Mouse (Mus musculus): ENCODE measurements around the gene Mpz. TPM values are rescaled to one million over a fixed set of nuclear protein-coding genes. Genes with fewer than 3 reads are reported as not detected.
"Not testable (repeated sequence)": the region's sequence is repeated elsewhere in the genome, so short reads cannot be mapped to it uniquely, and the experiment has no call there.

Gene Mpz
- polyA plus RNA-seq, 1 experiment from 2014 or later: 0.06 TPM

DNA sequence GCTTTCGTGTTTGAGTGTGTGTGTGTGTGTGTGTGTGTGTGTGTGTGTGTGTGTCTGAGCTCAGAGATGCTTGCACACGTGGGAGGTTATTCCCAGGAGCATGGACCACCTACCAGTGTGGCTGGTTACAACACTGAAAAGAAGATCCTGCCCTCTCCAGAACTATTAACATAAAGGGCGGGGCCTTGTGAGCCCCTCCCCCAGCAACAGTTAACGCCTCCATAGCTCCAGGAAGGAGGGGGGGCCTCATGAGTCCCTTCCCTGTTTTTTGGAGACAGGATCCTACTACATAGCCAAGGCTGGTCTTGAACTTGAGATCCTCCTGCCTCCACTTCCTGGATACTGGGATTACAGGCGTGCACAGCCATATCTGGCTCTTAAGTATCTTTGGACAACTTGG, 28.7 kb upstream of the Mpz start:
- POLR2A ChIA-PET: no interaction called here
- in situ Hi-C loops (cut with MboI; ENCODE audit: low pct_unique_long_range_greater_than_20kb): no loop called here
- DNase-seq (ENCODE audit: low read depth, low spot score) (no peak), ATAC-seq (no peak)
- CTCF ChIA-PET: interaction anchor here (1.0 kb wide), 1 partner anchor 11 kb away, joined by 3 read pairs; no protein-coding TSS in a partner anchor
- no peaks in the 10 kb centered on the region for H3K27me3 ChIP-seq
- TF ChIP-seq CTCF (IDR thresholded peaks at IDR 0.05): no peak

DNA sequence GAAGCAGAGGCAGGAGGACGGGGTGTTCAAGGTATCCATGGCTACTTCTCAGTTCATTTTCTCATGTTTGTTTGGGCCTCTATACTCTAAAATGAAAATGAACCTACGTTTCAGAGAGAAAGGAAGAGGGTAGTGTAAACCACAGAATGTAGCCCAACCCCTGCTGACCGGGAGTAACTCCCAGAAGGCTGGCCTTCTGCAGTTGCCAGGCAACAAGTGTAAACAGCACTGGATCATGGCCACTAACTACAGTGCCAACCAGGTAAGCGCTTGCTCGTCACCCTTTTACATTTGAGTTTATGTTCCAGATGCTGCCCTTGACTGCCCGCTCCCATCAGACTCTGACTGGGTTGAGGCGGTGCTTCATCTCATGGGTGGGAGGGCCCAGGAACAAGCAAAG, 27.6 kb upstream of the Mpz start:
- in situ Hi-C loops (cut with MboI; ENCODE audit: low pct_unique_long_range_greater_than_20kb): no loop called here
- no peaks in the 10 kb centered on the region for H3K27me3 ChIP-seq
- DNase-seq (ENCODE audit: low read depth, low spot score): no peak
- ATAC-seq: no peak
- POLR2A ChIA-PET: no interaction called here
- CTCF ChIA-PET: no interaction called here
- TF ChIP-seq CTCF (IDR thresholded peaks at IDR 0.05): no peak

DNA sequence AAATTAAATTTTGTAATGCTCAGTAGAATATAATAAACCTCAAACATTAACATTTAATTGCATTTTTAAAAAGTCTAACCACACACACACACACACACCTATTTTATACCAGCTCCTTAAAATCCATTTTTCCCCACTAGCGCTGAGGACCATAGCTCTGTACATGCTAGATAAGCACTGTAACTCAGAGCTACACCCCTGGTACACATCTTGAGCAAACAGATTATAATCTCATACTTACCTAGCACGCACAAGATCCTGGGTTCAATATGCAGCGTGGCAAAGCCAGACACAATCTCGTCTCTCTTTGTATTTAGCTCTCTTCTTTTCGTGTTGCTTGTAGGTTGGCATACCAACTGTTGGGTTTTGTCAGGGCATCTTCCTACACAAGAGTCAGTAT, 26.1 kb upstream of the Mpz start:
- in situ Hi-C loops (cut with MboI; ENCODE audit: low pct_unique_long_range_greater_than_20kb): no loop called here
- no peak for ATAC-seq
- CTCF ChIA-PET: interaction anchor here (1.0 to 2.2 kb wide), 4 partner anchors 10 to 40 kb away, joined by 3 to 8 read pairs (median 3); partner anchors contain the start of genes Mpz and Sdhc
- TF ChIP-seq CTCF (IDR thresholded peaks at IDR 0.05): no peak
- H3K27me3 ChIP-seq: no peaks in the 10 kb centered on the region
- no peak for DNase-seq (ENCODE audit: low read depth, low spot score)
- POLR2A ChIA-PET: interaction anchor here (0.8 kb wide), 1 partner anchor 22 kb away, joined by 4 read pairs; no protein-coding TSS in a partner anchor

DNA sequence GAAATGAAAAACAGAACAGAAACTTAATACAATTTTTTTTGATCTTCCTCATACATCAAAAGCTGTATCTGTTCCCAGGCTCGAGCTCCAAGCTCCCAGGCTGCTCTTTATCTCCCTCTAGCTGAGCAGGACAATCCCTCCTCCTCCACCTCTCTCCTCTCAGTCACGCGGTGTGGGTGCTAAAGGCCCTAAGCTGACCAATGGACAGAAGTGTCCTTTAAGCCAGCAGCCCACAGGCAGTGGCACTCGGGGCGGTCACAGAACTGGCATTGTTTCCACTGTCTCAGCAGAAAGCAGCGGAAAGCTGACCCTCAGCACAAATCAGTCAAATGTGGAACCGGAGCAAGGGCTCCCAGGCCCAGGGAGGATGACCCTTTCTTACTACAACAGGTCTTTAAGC, 21.3 kb upstream of the Mpz start:
- in situ Hi-C loops (cut with MboI; ENCODE audit: low pct_unique_long_range_greater_than_20kb): no loop called here
- ATAC-seq (no peak), DNase-seq (ENCODE audit: low read depth, low spot score) (no peak)
- H3K27me3 ChIP-seq: no peaks in the 10 kb centered on the region
- ChIA-PET CTCF (interaction anchor here (0.9 to 3.1 kb wide), 2 partner anchors 17 to 134 kb away, joined by 4 to 9 read pairs; no protein-coding TSS in a partner anchor), POLR2A (interaction anchor here (0.6 kb wide), 1 partner anchor 9 kb away, joined by 3 read pairs; no protein-coding TSS in a partner anchor)
- TF ChIP-seq CTCF (IDR thresholded peaks at IDR 0.05): no peak

DNA sequence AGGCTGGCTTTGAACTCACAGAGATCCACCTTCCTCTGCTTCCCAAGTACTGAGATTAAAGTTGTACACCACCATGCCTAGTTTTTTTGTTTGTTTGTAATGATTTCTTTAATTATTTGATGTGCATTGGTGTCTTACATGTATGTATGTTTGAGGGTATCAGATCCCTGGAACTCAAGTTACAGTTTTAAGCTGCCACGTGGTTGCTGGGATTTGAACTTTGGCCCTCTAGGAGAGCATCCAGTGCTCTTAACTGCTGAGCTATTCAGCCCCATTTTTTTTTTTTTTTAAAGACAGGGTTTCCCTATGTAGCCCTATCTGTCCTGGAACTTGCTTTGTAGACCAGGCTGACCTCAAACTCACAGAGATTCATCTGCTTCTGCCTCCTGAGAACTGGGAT, 19.5 kb upstream of the Mpz start:
- in situ Hi-C loops (cut with MboI; ENCODE audit: low pct_unique_long_range_greater_than_20kb): no loop called here
- no peak for TF ChIP-seq CTCF (IDR thresholded peaks at IDR 0.05)
- POLR2A ChIA-PET: interaction anchor here (0.6 kb wide), 1 partner anchor 120 kb away, joined by 3 read pairs; the partner anchor contains the start of gene Ndufs2
- H3K27me3 ChIP-seq: no peaks in the 10 kb centered on the region
- no peak for ATAC-seq
- no peak for DNase-seq (ENCODE audit: low read depth, low spot score)
- CTCF ChIA-PET: interaction anchor here (1.1 to 3.7 kb wide), 6 partner anchors 11 to 226 kb away, joined by 3 to 10 read pairs (median 4); partner anchors contain the start of gene Ppox

DNA sequence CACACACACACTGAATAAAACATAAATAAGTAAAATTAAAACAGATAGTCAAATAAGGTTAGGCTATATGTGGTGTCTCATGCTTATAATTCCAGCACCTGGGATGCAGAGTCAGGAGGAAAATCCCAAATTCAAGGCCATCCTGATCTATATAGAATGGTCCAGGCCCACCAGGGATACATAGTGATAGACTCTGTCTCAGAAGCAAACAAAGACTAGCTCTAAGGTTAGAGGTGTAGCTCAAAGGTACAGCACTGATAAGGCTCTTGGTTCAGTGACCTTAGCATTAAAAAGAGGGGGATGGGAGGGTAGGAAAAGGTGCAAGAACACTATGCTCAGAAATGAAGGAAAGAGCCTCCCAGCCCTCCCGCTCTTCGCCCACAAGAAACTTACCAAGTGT, 14.9 kb upstream of the Mpz start:
- CTCF ChIA-PET: interaction anchor here (0.9 to 1.8 kb wide), 5 partner anchors 9 to 85 kb away, joined by 3 to 6 read pairs (median 3); partner anchors contain the start of gene Cfap126
- POLR2A ChIA-PET: interaction anchor here (0.6 to 0.8 kb wide), 2 partner anchors 8 to 76 kb away, joined by 3 to 4 read pairs; no protein-coding TSS in a partner anchor
- H3K27me3 ChIP-seq: no peaks in the 10 kb centered on the region
- no peak for TF ChIP-seq CTCF (IDR thresholded peaks at IDR 0.05)
- DNase-seq (ENCODE audit: low read depth, low spot score) (no peak), ATAC-seq (no peak)
- in situ Hi-C loops (cut with MboI; ENCODE audit: low pct_unique_long_range_greater_than_20kb): no loop called here

DNA sequence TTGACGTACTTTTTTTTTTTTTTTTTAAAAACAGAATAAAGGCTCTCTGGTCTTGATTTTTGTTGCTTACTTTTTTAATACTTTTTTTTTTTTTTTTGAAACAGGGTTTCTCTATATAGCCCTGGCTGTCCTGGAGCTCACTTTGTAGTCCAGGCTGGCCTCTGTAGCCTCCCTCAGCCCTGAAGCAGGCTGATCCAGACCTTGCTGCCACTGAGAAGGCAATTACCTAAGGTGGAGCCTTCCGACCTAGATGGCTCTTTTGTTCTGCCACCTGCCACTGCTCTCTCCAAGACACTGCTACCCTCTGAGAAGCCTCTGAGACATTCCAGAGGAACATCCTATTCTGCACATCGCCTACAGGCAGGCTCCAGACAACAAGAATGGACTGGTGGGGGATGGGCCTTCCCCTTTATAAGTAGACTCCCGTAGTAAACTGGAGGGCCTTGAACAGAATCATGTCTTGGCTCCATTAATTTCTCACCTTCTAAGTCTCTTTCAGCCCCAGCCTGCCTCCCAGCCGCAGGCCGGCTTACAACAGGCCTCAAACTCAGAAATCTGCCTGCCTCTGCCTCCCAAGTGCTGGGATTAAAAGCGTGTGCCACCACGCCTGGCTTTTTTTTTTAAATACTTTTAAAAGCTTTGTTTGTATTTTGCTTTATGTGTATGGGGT, 12.9 kb upstream of the Mpz start:
- DNase-seq (ENCODE audit: low read depth, low spot score); POLR2A ChIA-PET; CTCF ChIA-PET; ATAC-seq; in situ Hi-C loops (cut with MboI; ENCODE audit: low pct_unique_long_range_greater_than_20kb); H3K27me3 ChIP-seq: not testable (repeated sequence)

DNA sequence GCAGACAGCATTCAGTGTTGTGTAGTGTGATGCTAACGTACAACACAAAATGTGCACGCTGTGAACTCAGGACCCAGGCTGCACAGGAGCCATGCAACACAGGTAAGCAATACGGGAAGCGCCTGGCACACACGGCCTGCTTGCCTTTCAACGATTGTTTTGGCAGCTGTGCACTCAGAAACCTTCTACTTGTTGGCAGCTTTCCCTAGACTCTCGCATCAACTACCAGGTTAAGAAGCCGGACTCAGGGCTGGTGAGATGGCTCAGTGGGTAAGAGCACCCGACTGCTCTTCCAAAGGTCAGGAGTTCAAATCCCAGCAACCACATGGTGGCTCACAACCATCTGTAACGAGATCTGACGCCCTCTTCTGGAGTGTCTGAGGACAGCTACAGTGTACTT, 7.5 kb upstream of the Mpz start:
- DNase-seq (ENCODE audit: low read depth, low spot score); ATAC-seq; H3K27me3 ChIP-seq: not testable (repeated sequence)
- CTCF ChIA-PET: interaction anchor here (1.2 kb wide), 1 partner anchor 24 kb away, joined by 3 read pairs; no protein-coding TSS in a partner anchor
- in situ Hi-C loops (cut with MboI; ENCODE audit: low pct_unique_long_range_greater_than_20kb): loop anchor here (5.0 kb wide), 1 partner anchor 279 kb away; no protein-coding TSS in a partner anchor
- POLR2A ChIA-PET: interaction anchor here (0.6 kb wide), 1 partner anchor 347 kb away, joined by 3 read pairs; no protein-coding TSS in a partner anchor

DNA sequence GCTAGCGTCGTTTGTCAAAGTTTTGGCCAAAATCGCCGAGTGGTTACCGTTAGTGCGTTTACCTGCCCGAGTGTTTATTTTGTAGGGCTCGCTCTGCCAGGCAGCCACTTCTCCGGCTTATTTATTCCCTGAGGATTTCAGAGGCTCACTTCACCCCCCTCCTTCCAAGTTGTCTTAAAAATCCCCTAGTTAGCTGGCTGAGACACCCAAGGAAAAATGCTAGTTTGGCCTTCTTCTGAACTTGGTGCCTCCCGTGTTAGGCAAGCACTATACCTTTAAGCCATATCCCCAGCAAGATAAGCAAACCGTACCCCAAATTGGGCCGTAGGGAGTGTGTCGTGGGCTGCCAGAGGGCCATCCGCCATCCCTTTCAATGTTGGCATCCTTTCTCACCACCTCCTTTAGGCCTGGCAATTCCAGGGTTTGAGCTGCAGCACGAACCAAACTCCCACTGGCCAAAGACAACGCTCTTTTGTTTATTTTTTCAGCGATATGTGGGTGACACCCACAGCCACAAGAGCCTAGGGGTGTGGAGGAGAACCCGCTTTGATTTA, 404 bp downstream of the Mpz start:
- no peaks in the 10 kb centered on the region for H3K27me3 ChIP-seq
- in situ Hi-C loops (cut with MboI; ENCODE audit: low pct_unique_long_range_greater_than_20kb): no loop called here
- ATAC-seq (peak; percentile 37), DNase-seq (ENCODE audit: low read depth, low spot score) (no peak)
- TF ChIP-seq CTCF (IDR thresholded peaks at IDR 0.05): no peak
- CTCF ChIA-PET: interaction anchor here (1.4 to 3.0 kb wide), 3 partner anchors 10 to 70 kb away, joined by 3 to 8 read pairs (median 4); no protein-coding TSS in a partner anchor
- POLR2A ChIA-PET: no interaction called here

DNA sequence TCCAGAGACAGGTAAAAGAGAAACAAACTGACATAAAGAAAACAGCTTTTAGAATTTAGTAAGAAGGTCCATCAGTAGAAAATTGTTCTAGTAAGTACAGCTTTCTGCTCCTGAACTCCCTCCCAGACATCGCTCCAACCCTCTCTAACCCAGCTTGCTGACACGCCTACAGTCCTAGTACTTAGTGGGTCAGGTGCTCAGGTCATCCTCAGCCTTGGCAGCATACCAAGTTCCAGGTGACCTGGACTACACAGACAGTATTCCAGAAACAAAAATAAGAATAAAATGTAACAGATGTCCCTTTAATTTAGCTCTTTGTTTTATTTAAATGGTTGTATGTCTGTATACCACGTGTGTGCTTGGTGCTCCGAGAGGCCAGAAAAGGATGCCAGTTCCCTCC, 1.5 kb downstream of the Mpz start:
- POLR2A ChIA-PET: interaction anchor here (1.2 kb wide), 1 partner anchor 9 kb away, joined by 3 read pairs; no protein-coding TSS in a partner anchor
- in situ Hi-C loops (cut with MboI; ENCODE audit: low pct_unique_long_range_greater_than_20kb): no loop called here
- CTCF ChIA-PET: interaction anchor here (1.4 to 3.8 kb wide), 2 partner anchors 13 to 69 kb away, joined by 4 to 24 read pairs; no protein-coding TSS in a partner anchor
- ATAC-seq (no peak), DNase-seq (ENCODE audit: low read depth, low spot score) (no peak)
- H3K27me3 ChIP-seq: no peaks in the 10 kb centered on the region
- TF ChIP-seq CTCF (IDR thresholded peaks at IDR 0.05): no peak

DNA sequence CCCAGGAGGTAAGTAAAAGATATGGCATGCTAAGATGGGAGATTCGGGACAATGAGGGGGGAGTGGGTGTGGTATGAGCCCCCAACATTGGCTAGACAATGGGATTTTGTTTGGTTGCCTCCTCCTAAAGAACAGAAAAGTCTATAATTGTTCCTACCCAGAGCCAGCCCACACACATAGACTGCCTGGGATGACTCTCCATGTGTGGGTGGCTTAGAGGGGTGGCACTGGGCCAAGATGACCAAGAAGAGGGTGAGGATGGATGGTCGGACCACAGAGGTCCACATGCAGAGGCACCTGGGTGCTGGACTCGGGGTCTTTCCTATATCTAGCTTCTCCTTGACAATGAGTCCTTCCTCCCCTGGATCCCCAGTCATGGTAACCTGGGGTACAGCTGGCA, 6.1 kb downstream of the Mpz start:
- no peak for ATAC-seq
- ChIA-PET POLR2A (interaction anchor here (1.0 kb wide), 1 partner anchor 61 kb away, joined by 3 read pairs; no protein-coding TSS in a partner anchor), CTCF (interaction anchor here (1.1 to 2.0 kb wide), 2 partner anchors 8 to 64 kb away, joined by 3 to 7 read pairs; no protein-coding TSS in a partner anchor)
- no peak for DNase-seq (ENCODE audit: low read depth, low spot score)
- no peaks in the 10 kb centered on the region for H3K27me3 ChIP-seq
- in situ Hi-C loops (cut with MboI; ENCODE audit: low pct_unique_long_range_greater_than_20kb): no loop called here
- no peak for TF ChIP-seq CTCF (IDR thresholded peaks at IDR 0.05)

All from Patski (cell line).